Mouse (Mus musculus): ENCODE data around the gene Parp6. TPM values are rescaled to one million over a fixed set of nuclear protein-coding genes. Genes with fewer than 3 reads are reported as not detected.

Parp6 gene
- polyA plus RNA-seq, 2 experiments: 1.9 to 5.2 TPM

- no peak overlapping the region for H3K4me2 ChIP-seq (ENCODE audit: low read depth)
- H3K36me3 ChIP-seq (replicated peaks; ENCODE audit: control insufficient read depth, insufficient read depth, low read depth): no peaks in the 10 kb centered on the region; the same call in 1 of the 2 replicates
- H3K9me3 ChIP-seq (ENCODE audit: control insufficient read depth, low read length): no peaks in the 10 kb centered on the region
- peaks cover 10 to 12% of the 10 kb centered on the region in 2 experiments; a peak in 3 of 4 replicates for H3K4me1 ChIP-seq (replicated peaks; ENCODE audit: control insufficient read depth in 2 of 2, insufficient read depth in 2 of 2, low read length in 1 of 2)
- ATAC-seq (ENCODE audit: insufficient read depth) (no peak), DNase-seq (ENCODE audit: low read depth in 3 of 3, low spot score in 3 of 3) (no peak)
- no peak overlapping the region for H3K27ac ChIP-seq
- no peak overlapping the region for H3K9ac ChIP-seq (replicated peaks)
- 73% methylated on average over 8 of the region's 8 CpGs for WGBS (ENCODE audit: insufficient replicate concordance)
- TF ChIP-seq EP300 (IDR thresholded peaks at IDR 0.05; ENCODE audit: low read depth) (no peak), CTCF (IDR thresholded peaks at IDR 0.05; ENCODE audit: low read depth) (no peak)
- no peak overlapping the region for H3K4me3 ChIP-seq (ENCODE audit: insufficient read depth in 1 of 2, low read depth in 2 of 2, low read length in 2 of 2)
- peaks cover 12% of the 10 kb centered on the region for H3K27me3 ChIP-seq (ENCODE audit: control insufficient read depth, insufficient read depth, low read length)
Measured at GRCm38 (mm10) chr9:59666016-59666415, 48.9 kb downstream of the Parp6 start.

- H3K27ac ChIP-seq: no peak overlapping the region
- TF ChIP-seq EP300 (IDR thresholded peaks at IDR 0.05; ENCODE audit: low read depth) (no peak), CTCF (IDR thresholded peaks at IDR 0.05; ENCODE audit: low read depth) (no peak)
- 69% methylated on average over 1 of the region's 1 CpGs for WGBS (ENCODE audit: insufficient replicate concordance)
- H3K9ac ChIP-seq (replicated peaks): no peak overlapping the region
- H3K4me2 ChIP-seq (ENCODE audit: low read depth): no peak overlapping the region
- H3K27me3 ChIP-seq (ENCODE audit: control insufficient read depth, insufficient read depth, low read length): peaks cover 13% of the 10 kb centered on the region
- ATAC-seq (ENCODE audit: insufficient read depth) (no peak), DNase-seq (ENCODE audit: low read depth in 3 of 3, low spot score in 3 of 3) (no peak)
- H3K9me3 ChIP-seq (ENCODE audit: control insufficient read depth, low read length): no peaks in the 10 kb centered on the region
- H3K4me1 ChIP-seq (replicated peaks; ENCODE audit: control insufficient read depth in 2 of 2, insufficient read depth in 2 of 2, low read length in 1 of 2): peaks cover 4 to 5% of the 10 kb centered on the region in 2 experiments; a peak in 2 of 4 replicates
- no peaks in the 10 kb centered on the region; the same call in 1 of the 2 replicates for H3K36me3 ChIP-seq (replicated peaks; ENCODE audit: control insufficient read depth, insufficient read depth, low read depth)
- H3K4me3 ChIP-seq (ENCODE audit: insufficient read depth in 1 of 2, low read depth in 2 of 2, low read length in 2 of 2): no peak overlapping the region
Measured at GRCm38 (mm10) chr9:59666813-59667212, 49.7 kb downstream of the Parp6 start.

DNA sequence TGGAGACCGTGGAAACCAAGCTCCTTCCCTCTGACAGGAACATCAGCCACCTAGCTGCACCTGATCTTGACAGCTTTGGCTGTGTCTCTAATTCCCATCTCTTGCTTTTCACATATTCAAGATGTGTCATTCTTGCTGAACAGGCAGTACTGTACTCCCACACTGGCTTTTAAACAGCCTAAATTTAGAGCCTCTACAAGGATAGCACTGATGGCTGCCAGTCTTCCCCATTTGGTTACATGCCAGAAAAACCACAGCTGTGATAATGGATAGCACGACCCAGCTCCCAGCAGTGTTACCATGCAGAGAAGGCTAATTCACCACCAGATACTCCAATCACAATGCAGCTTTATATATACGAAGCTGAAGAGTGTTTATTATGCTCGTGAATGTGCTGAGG, 50.2 kb downstream of the Parp6 start:
- Histone ChIP-seq H3K27me3 (ENCODE audit: control insufficient read depth, insufficient read depth, low read length) (peaks cover 13% of the 10 kb centered on the region), H3K27ac (no peak overlapping the region), H3K9me3 (ENCODE audit: control insufficient read depth, low read length) (no peaks in the 10 kb centered on the region), H3K36me3 (replicated peaks; ENCODE audit: control insufficient read depth, insufficient read depth, low read depth) (no peaks in the 10 kb centered on the region; the same call in 1 of the 2 replicates), H3K4me3 (ENCODE audit: insufficient read depth in 1 of 2, low read depth in 2 of 2, low read length in 2 of 2) (no peak overlapping the region), H3K4me1 (replicated peaks; ENCODE audit: control insufficient read depth in 2 of 2, insufficient read depth in 2 of 2, low read length in 1 of 2) (peaks cover 2 to 6% of the 10 kb centered on the region in 2 experiments; a peak in 3 of 4 replicates), H3K4me2 (ENCODE audit: low read depth) (no peak overlapping the region), H3K9ac (replicated peaks) (no peak overlapping the region)
- ATAC-seq (ENCODE audit: insufficient read depth): no peak
- DNase-seq (ENCODE audit: low read depth in 3 of 3, low spot score in 3 of 3): no peak
- WGBS (ENCODE audit: insufficient replicate concordance): 58% methylated on average over 4 of the region's 4 CpGs
- TF ChIP-seq EP300 (IDR thresholded peaks at IDR 0.05; ENCODE audit: low read depth): no peak
- no peak for TF ChIP-seq CTCF (IDR thresholded peaks at IDR 0.05; ENCODE audit: low read depth)

- no peak overlapping the region for H3K27ac ChIP-seq
- H3K36me3 ChIP-seq (replicated peaks; ENCODE audit: control insufficient read depth, insufficient read depth, low read depth): no peaks in the 10 kb centered on the region; the same call in 1 of the 2 replicates
- H3K27me3 ChIP-seq (ENCODE audit: control insufficient read depth, insufficient read depth, low read length): peaks cover 13% of the 10 kb centered on the region
- H3K9ac ChIP-seq (replicated peaks): no peak overlapping the region
- H3K4me3 ChIP-seq (ENCODE audit: insufficient read depth in 1 of 2, low read depth in 2 of 2, low read length in 2 of 2): no peak overlapping the region
- no peak for TF ChIP-seq EP300 (IDR thresholded peaks at IDR 0.05; ENCODE audit: low read depth)
- no peak for TF ChIP-seq CTCF (IDR thresholded peaks at IDR 0.05; ENCODE audit: low read depth)
- no peak overlapping the region for H3K4me2 ChIP-seq (ENCODE audit: low read depth)
- ATAC-seq (ENCODE audit: insufficient read depth): no peak
- H3K4me1 ChIP-seq (replicated peaks; ENCODE audit: control insufficient read depth in 2 of 2, insufficient read depth in 2 of 2, low read length in 1 of 2): peaks cover 2 to 11% of the 10 kb centered on the region in 2 experiments; a peak in 3 of 4 replicates
- 50% methylated on average over 6 of the region's 6 CpGs for WGBS (ENCODE audit: insufficient replicate concordance)
- no peaks in the 10 kb centered on the region for H3K9me3 ChIP-seq (ENCODE audit: control insufficient read depth, low read length)
- no peak for DNase-seq (ENCODE audit: low read depth in 3 of 3, low spot score in 3 of 3)
Measured at GRCm38 (mm10) chr9:59667904-59668303, 50.8 kb downstream of the Parp6 start.

- Histone ChIP-seq H3K36me3 (replicated peaks; ENCODE audit: control insufficient read depth, insufficient read depth, low read depth) (no peaks in the 10 kb centered on the region; the same call in 1 of the 2 replicates), H3K27ac (no peak overlapping the region), H3K9me3 (ENCODE audit: control insufficient read depth, low read length) (no peaks in the 10 kb centered on the region), H3K4me3 (ENCODE audit: insufficient read depth in 1 of 2, low read depth in 2 of 2, low read length in 2 of 2) (no peak overlapping the region), H3K4me2 (ENCODE audit: low read depth) (no peak overlapping the region), H3K27me3 (ENCODE audit: control insufficient read depth, insufficient read depth, low read length) (peaks cover 10% of the 10 kb centered on the region), H3K4me1 (replicated peaks; ENCODE audit: control insufficient read depth in 2 of 2, insufficient read depth in 2 of 2, low read length in 1 of 2) (peaks cover 2 to 15% of the 10 kb centered on the region in 2 experiments; a peak in 3 of 4 replicates), H3K9ac (replicated peaks) (no peak overlapping the region)
- no peak for ATAC-seq (ENCODE audit: insufficient read depth)
- TF ChIP-seq CTCF (IDR thresholded peaks at IDR 0.05; ENCODE audit: low read depth) (no peak), EP300 (IDR thresholded peaks at IDR 0.05; ENCODE audit: low read depth) (no peak)
- DNase-seq (ENCODE audit: low read depth in 3 of 3, low spot score in 3 of 3): no peak
- WGBS (ENCODE audit: insufficient replicate concordance): 74% methylated on average over 7 of the region's 7 CpGs
Measured at GRCm38 (mm10) chr9:59668473-59668872, 51.4 kb downstream of the Parp6 start.
